Mouse (Mus musculus): ENCODE measurements around the gene Idi1. TPM values are rescaled to one million over a fixed set of nuclear protein-coding genes. Genes with fewer than 3 reads are reported as not detected.
"Not testable (repeated sequence)": the region's sequence is repeated elsewhere in the genome, so short reads cannot be mapped to it uniquely, and the experiment has no call there.

Idi1 gene
- polyA plus RNA-seq, 1 experiment = 31.3 TPM

DNA sequence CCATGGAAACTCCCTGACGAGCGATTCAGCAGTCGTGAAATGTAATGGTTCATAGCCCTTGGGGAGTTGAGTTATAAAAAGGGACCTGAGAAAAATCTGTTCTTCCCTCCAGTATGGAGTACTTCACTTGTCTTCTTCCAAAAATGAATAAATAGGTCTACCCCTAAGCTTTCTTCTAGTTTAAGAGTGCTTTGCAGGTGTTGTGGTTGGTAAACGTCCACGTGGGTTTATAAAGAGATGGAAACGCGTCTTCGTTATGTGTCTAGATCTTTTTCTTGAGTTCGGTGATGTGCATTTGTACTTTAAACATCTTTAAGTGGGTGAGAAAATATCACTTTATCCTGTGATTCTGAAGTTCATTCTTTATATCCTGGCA, 872 bp downstream of the Idi1 start:
- DNase-seq (ENCODE audit: low spot score) = no peak

GRCm38 (mm10) chr13:8888603-8889002, 3.3 kb downstream of the Idi1 start:
- DNase-seq (ENCODE audit: low spot score) = no peak

DNA sequence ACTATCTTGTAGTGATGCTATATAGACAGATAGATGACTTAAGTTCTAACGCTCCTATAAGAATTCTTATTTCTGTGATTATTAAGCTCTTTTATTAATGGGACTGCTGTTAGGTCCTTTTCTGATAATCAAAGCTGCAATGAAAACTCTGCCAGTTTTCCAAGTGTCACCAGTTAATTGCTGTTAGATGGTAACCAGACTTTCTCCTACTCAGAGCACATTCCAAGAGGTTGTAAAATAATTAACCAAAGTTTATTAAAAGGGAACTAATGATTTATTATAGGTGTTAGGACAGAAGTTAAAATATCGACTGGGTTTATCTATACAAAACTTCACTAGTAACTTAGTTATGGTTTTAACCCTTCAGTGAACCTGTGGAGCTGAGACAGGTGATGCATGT, 20.7 kb downstream of the Idi1 start:
- DNase-seq (ENCODE audit: low spot score) = not testable (repeated sequence)

DNA sequence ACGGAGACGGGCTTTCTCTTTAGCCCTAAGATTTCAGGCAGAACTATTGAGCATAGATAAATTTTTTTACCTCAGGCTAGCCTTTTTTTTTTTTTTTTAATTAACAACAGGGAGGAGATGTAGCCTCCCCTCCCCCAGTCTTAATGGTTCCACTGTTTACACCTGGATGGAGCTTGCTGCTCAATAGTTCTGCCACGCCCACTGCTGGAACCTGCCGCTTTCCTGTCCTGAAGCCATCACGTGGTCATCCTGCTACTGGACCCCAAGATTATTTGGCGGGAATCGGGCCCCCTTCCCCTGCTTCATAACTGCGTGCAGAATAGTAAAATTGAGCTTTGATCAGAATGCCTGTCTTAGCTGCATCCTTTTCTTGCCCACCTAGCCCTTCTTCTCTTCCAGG, 28.6 kb downstream of the Idi1 start:
- not testable (repeated sequence) for DNase-seq (ENCODE audit: low spot score)

DNA sequence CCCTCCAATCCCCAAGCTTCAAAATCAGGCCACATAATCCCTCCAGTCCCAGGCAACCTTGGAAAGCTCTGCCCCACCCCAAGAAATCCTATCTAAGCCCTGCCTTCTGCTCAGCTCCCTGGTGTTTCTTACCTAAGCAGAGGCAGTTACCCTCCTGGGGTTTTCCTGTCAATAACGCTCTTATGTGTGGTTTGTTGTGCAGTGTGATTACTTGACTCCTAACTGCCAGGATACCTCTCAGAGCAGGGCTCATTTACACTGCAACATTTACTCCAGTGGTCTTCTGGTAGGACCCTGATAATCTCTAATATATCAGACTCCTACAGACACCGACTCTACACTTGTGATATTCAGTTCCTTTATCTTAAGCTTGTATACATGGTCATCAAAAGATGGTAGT, 48.2 kb downstream of the Idi1 start:
- no peak for DNase-seq (ENCODE audit: low spot score)

DNA sequence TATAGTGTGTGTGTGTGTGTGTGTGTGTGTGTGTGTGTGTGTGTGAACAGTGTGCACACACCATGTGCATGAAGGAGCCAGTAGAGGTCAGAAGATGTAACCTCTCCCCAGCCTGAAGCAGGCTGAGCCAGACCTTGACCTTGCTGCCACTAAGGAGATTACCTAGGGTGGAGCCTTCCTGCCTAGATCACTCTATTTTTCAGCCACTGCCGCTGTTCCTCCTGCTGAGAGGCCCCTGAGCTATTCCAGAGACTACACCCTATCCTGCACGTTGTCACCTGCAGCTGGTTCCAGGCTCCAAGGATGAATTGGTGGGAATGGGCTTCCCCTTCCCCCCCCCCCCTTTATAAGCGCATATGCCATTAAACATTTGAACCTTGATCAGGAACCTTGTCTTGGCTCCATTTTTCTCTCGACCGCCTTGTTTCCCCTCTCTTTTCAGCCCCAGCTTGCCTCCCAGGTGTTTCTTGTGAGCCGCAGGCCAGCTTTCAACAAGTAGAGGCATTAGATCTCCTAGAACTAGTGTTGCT, 52.4 kb downstream of the Idi1 start:
- not testable (repeated sequence) for DNase-seq (ENCODE audit: low spot score)

GRCm38 (mm10) chr13:8941110-8941509, 55.8 kb downstream of the Idi1 start:
- DNase-seq (ENCODE audit: low spot score) = not testable (repeated sequence)

- DNase-seq (ENCODE audit: low spot score) = not testable (repeated sequence)
Observed at GRCm38 (mm10) chr13:8941701-8942100, 56.4 kb downstream of the Idi1 start.

Other genes with a start within 250 kb of the Idi1 start
- gene Wdr37, start 13.6 kb upstream of the Idi1 start, polyA plus RNA-seq (2012; rRNA removed) = 12.3 and 12.4 TPM in 2 replicates
- gene Gm9745, start 62.7 kb downstream of the Idi1 start, polyA plus RNA-seq (2012; rRNA removed) = not detected in 2 replicates
- not detected in 2 replicates for gene Idi2, start 67.4 kb downstream of the Idi1 start, polyA plus RNA-seq (2012; rRNA removed)
- gene Gtpbp4, start 110.6 kb downstream of the Idi1 start, polyA plus RNA-seq (2012; rRNA removed) = 23.1 and 25.2 TPM in 2 replicates
- 21.7 and 27.3 TPM in 2 replicates for gene Larp4b, start 208.4 kb downstream of the Idi1 start, polyA plus RNA-seq (2012; rRNA removed)

All from urinary bladder, adult 2 months (tissue).